Mouse (Mus musculus) liver, embryonic 14.5 days (tissue): ENCODE data around the gene P3h3.

ENCODE experiments used
- CTCF ChIP-seq: IDR thresholded peaks from 2 replicates; pipeline ENCODE4 v1.5.1; 2016; ENCODE audit warnings: antibody characterized with exemption, low read depth, control low read depth
- EP300 ChIP-seq: IDR thresholded peaks from 2 replicates; pipeline ENCODE4 v1.6.1; 2016; ENCODE audit warnings: antibody characterized with exemption, low read depth

DNA sequence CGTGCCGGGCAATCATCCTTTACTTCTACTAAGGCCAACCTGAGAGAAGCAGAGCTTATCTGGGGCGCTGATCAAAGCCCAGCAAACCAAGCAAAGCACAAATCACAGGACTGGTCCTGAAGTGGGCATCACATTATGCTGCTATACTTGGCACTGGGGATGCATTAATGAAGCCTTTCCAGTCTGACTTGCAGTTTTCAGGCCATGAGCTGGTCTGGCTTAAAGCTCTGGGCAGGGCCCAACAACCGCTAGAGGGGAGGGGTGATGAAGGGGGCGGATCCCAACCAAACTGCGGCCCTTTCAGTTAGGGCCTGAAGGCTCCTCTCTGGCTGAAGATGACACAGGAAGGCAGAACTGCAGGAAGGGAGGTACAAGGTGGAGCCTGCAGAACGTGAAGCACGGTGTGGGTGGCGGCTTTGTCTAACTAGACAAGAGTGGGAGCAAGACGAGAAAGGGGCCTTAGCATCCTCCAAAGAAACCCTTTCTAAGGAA lies 29.4 kb downstream of the P3h3 start:
- TF ChIP-seq CTCF = no peak
- no peak for TF ChIP-seq EP300
